In genomic region chr9:47357756-47358399, GRCm38 (mm10) we compare ENCODE assay signal across 8 mouse cellular contexts.
DNase-seq lines count a peak whose midpoint lies in the region; ATAC-seq lines count a peak whose summit lies in the region.

No protein-coding gene starts in this region.

- H3K27me3 ChIP-seq in forebrain, embryonic 15.5 days = peaks cover 9% of the 10 kb centered on the region; the same call in 1 of the 2 replicates
- H3K27me3 ChIP-seq in hindbrain, embryonic 16.5 days (replicated peaks; ENCODE audit: control insufficient read depth, insufficient read depth, low read length) = 0 out of 2 replicates have a peak, but pooled peaks cover 2% of the 10 kb centered on the region
- no peaks in the 10 kb centered on the region for H3K27me3 ChIP-seq in lung, embryonic 16.5 days (ENCODE audit: control insufficient read depth, insufficient read depth, low read depth, low read length)
- no peaks in the 10 kb centered on the region for H3K27me3 ChIP-seq in stomach, embryonic 14.5 days (ENCODE audit: control insufficient read depth, insufficient read depth, low read length)
- H3K27me3 ChIP-seq in intestine, embryonic 16.5 days (replicated peaks; ENCODE audit: control insufficient read depth, insufficient read depth, low read length) = no peaks in the 10 kb centered on the region

- H3K36me3 ChIP-seq in forebrain, embryonic 15.5 days = no peaks in the 10 kb centered on the region
- H3K36me3 ChIP-seq in hindbrain, embryonic 16.5 days (ENCODE audit: control insufficient read depth, insufficient read depth, low read length) = no peaks in the 10 kb centered on the region
- H3K36me3 ChIP-seq in lung, embryonic 16.5 days (ENCODE audit: control insufficient read depth, insufficient read depth, low read length) = no peaks in the 10 kb centered on the region
- H3K36me3 ChIP-seq in stomach, embryonic 14.5 days (ENCODE audit: control insufficient read depth, insufficient read depth, low read length) = no peaks in the 10 kb centered on the region
- H3K36me3 ChIP-seq in intestine, embryonic 16.5 days (ENCODE audit: control insufficient read depth, insufficient read depth, low read length) = no peaks in the 10 kb centered on the region

- peak; percentile 86 for ATAC-seq in forebrain, embryonic 15.5 days (replicated peaks)
- peak; percentile 93 for ATAC-seq in hindbrain, embryonic 16.5 days
- peak; percentile 91 for ATAC-seq in lung, embryonic 16.5 days (ENCODE audit: low read depth)
- ATAC-seq in stomach, embryonic 14.5 days (ENCODE audit: insufficient number of reproducible peaks, insufficient read depth, low FRiP score, low read depth) = peak; percentile 83
- no peak; the same call in 1 of the 2 replicates for ATAC-seq in intestine, embryonic 16.5 days

- H3K9me3 ChIP-seq in forebrain, embryonic 15.5 days = no peaks in the 10 kb centered on the region
- H3K9me3 ChIP-seq in hindbrain, embryonic 16.5 days (ENCODE audit: control insufficient read depth, low read length) = no peaks in the 10 kb centered on the region
- no peaks in the 10 kb centered on the region for H3K9me3 ChIP-seq in lung, embryonic 16.5 days (ENCODE audit: control insufficient read depth, low read length)
- no peaks in the 10 kb centered on the region for H3K9me3 ChIP-seq in stomach, embryonic 14.5 days (ENCODE audit: control insufficient read depth, low read depth, low read length)
- H3K9me3 ChIP-seq in intestine, embryonic 16.5 days (ENCODE audit: control insufficient read depth, low read length) = no peaks in the 10 kb centered on the region

- no peak overlapping the region for H3K9ac ChIP-seq in forebrain, embryonic 15.5 days (replicated peaks)
- H3K9ac ChIP-seq in hindbrain, embryonic 16.5 days (ENCODE audit: low read depth, low read length) = no peak overlapping the region
- H3K9ac ChIP-seq in lung, embryonic 16.5 days (ENCODE audit: low read length) = no peak overlapping the region
- H3K9ac ChIP-seq in stomach, embryonic 14.5 days (replicated peaks; ENCODE audit: low read depth, low read length) = no peak overlapping the region
- no peak overlapping the region for H3K9ac ChIP-seq in intestine, embryonic 16.5 days (ENCODE audit: low read depth, low read length)

- H3K4me3 ChIP-seq in forebrain, embryonic 15.5 days = no peak overlapping the region
- H3K4me3 ChIP-seq in hindbrain, embryonic 16.5 days (ENCODE audit: low read length) = no peak overlapping the region
- no peak overlapping the region for H3K4me3 ChIP-seq in lung, embryonic 16.5 days (ENCODE audit: low read length)
- no peak overlapping the region for H3K4me3 ChIP-seq in stomach, embryonic 14.5 days (ENCODE audit: low read depth, low read length)
- no peak overlapping the region for H3K4me3 ChIP-seq in intestine, embryonic 16.5 days (ENCODE audit: low read length)

- no peak overlapping the region; the same call in 1 of the 2 replicates for H3K27ac ChIP-seq in forebrain, embryonic 15.5 days (replicated peaks)
- H3K27ac ChIP-seq in hindbrain, embryonic 16.5 days (ENCODE audit: low read depth, low read length) = no peak overlapping the region
- H3K27ac ChIP-seq in lung, embryonic 16.5 days (ENCODE audit: low read length) = peak overlapping the region; percentile 29; the same call in 1 of the 2 replicates
- no peak overlapping the region for H3K27ac ChIP-seq in stomach, embryonic 14.5 days (ENCODE audit: low read length)
- no peak overlapping the region for H3K27ac ChIP-seq in intestine, embryonic 16.5 days (ENCODE audit: low read length)

- intact Hi-C loops in gastrocnemius, postnatal 14 days (cut with DNase I; ENCODE audit: low total_unique reads) = no loop called here

- peak overlapping the region; percentile 8; the same call in 1 of the 2 replicates for H3K4me2 ChIP-seq in forebrain, embryonic 15.5 days (replicated peaks)
- H3K4me2 ChIP-seq in hindbrain, embryonic 16.5 days (ENCODE audit: low read length) = peak overlapping the region; percentile 32; the same call in 1 of the 2 replicates
- H3K4me2 ChIP-seq in lung, embryonic 16.5 days (ENCODE audit: low read depth, low read length) = peak overlapping the region; percentile 15; the same call in 1 of the 2 replicates
- H3K4me2 ChIP-seq in stomach, embryonic 14.5 days (replicated peaks; ENCODE audit: low read depth, low read length) = no peak overlapping the region
- no peak overlapping the region for H3K4me2 ChIP-seq in intestine, embryonic 16.5 days (ENCODE audit: low read depth, low read length)

- DNase-seq in gastrocnemius, postnatal 14 days = peak; percentile 30
- DNase-seq in gastrocnemius, adult 18-20 months (ENCODE audit: low spot score) = no peak
- peak; percentile 6 for DNase-seq in adrenal gland, adult 8-10 months

- H3K4me1 ChIP-seq in forebrain, embryonic 15.5 days = peaks cover 29% of the 10 kb centered on the region
- H3K4me1 ChIP-seq in hindbrain, embryonic 16.5 days (ENCODE audit: control insufficient read depth, insufficient read depth, low read depth, low read length) = peaks cover 27% of the 10 kb centered on the region
- peaks cover 20% of the 10 kb centered on the region for H3K4me1 ChIP-seq in lung, embryonic 16.5 days (replicated peaks; ENCODE audit: control insufficient read depth, insufficient read depth, low read length)
- no peaks in the 10 kb centered on the region for H3K4me1 ChIP-seq in stomach, embryonic 14.5 days (ENCODE audit: control insufficient read depth, insufficient read depth, low read length)
- H3K4me1 ChIP-seq in intestine, embryonic 16.5 days (ENCODE audit: control insufficient read depth, insufficient read depth, low read length) = no peaks in the 10 kb centered on the region

- WGBS in forebrain, embryonic 15.5 days = 22% methylated on average over 17 of the region's 17 CpGs
- WGBS in hindbrain, embryonic 16.5 days = 34% methylated on average over 17 of the region's 17 CpGs
- WGBS in lung, embryonic 16.5 days = 39% methylated on average over 17 of the region's 17 CpGs
- 58% methylated on average over 17 of the region's 17 CpGs for WGBS in stomach, embryonic 14.5 days
- 64% methylated on average over 17 of the region's 17 CpGs for WGBS in intestine, embryonic 16.5 days

Comparison
In these comparisons a context has a peak if more than half of its experiments do, and no peak if none do; other contexts are left out.
1. H3K4me2 ChIP-seq: peak in forebrain, embryonic 15.5 days (single experiment), hindbrain, embryonic 16.5 days (single experiment) and lung, embryonic 16.5 days (single experiment); none in stomach, embryonic 14.5 days (single experiment) and intestine, embryonic 16.5 days (single experiment).